Mouse (Mus musculus): ENCODE data around the gene Mgat5b. TPM values are rescaled to one million over a fixed set of nuclear protein-coding genes. Genes with fewer than 3 reads are reported as not detected.
A peak's percentile ranks its signal among the peaks of the same experiment; 100 is the strongest.
"Not testable (repeated sequence)": the region's sequence is repeated elsewhere in the genome, so short reads cannot be mapped to it uniquely, and the experiment has no call there.

The Mgat5b gene
- polyA plus RNA-seq, 1 experiment from 2014 or later, result 0.27 TPM

- Histone ChIP-seq H3K4me3 (ENCODE audit: low read depth, low read length) (no peak overlapping the region), H3K4me2 (no peak overlapping the region), H3K4me1 (replicated peaks; ENCODE audit: control insufficient read depth, insufficient read depth, low read length) (peaks cover 3% of the 10 kb centered on the region; the same call in 1 of the 2 replicates), H3K36me3 (ENCODE audit: control insufficient read depth, insufficient read depth, low read length) (no peaks in the 10 kb centered on the region), H3K27ac (ENCODE audit: low read depth, low read length) (no peak overlapping the region), H3K9me3 (ENCODE audit: control insufficient read depth, low read length) (no peaks in the 10 kb centered on the region), H3K27me3 (replicated peaks; ENCODE audit: control insufficient read depth, insufficient read depth, low read length) (peaks cover 3% of the 10 kb centered on the region), H3K9ac (ENCODE audit: low read depth, low read length) (no peak overlapping the region)
- DNase-seq (ENCODE audit: low spot score), result no peak
- WGBS, result 78% methylated on average over 10 of the region's 10 CpGs
- no peak for ATAC-seq (replicated peaks; ENCODE audit: low FRiP score)
Measured at GRCm38 (mm10) chr11:116882446-116882845, 36.2 kb upstream of the Mgat5b start.

DNA sequence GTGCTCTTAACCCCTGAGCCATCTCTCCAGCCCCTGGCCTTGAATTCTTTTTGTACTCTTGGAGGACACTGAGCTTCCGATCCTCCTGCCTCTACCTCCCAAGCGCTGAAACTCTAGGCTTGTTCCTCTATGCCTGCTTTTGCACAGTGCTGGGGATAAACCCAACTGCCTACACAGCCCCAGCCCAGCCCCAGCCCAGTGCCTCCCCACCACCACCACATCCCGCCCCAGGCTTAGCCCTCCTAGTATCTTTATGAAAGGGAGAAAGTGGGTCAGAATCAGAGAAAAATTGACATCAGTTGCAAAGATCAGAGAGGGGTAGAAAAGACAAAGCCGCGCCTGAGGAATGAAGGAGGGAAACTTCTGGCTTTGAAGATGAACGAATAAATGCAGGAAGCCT lies 34.6 kb upstream of the Mgat5b start:
- 75% methylated on average over 6 of the region's 6 CpGs for WGBS
- Histone ChIP-seq H3K27me3 (replicated peaks; ENCODE audit: control insufficient read depth, insufficient read depth, low read length) (peaks cover 3% of the 10 kb centered on the region), H3K36me3 (ENCODE audit: control insufficient read depth, insufficient read depth, low read length) (no peaks in the 10 kb centered on the region), H3K9me3 (ENCODE audit: control insufficient read depth, low read length) (no peaks in the 10 kb centered on the region), H3K4me1 (replicated peaks; ENCODE audit: control insufficient read depth, insufficient read depth, low read length) (peaks cover 3% of the 10 kb centered on the region; the same call in 1 of the 2 replicates), H3K4me3 (ENCODE audit: low read depth, low read length) (no peak overlapping the region), H3K27ac (ENCODE audit: low read depth, low read length) (no peak overlapping the region), H3K4me2 (no peak overlapping the region), H3K9ac (ENCODE audit: low read depth, low read length) (no peak overlapping the region)
- no peak for DNase-seq (ENCODE audit: low spot score)
- no peak for ATAC-seq (replicated peaks; ENCODE audit: low FRiP score)

GRCm38 (mm10) chr11:116885275-116886151 lies 33.1 kb upstream of the Mgat5b start:
- Histone ChIP-seq H3K9me3 (ENCODE audit: control insufficient read depth, low read length) (no peaks in the 10 kb centered on the region), H3K4me1 (replicated peaks; ENCODE audit: control insufficient read depth, insufficient read depth, low read length) (peaks cover 3% of the 10 kb centered on the region; the same call in 1 of the 2 replicates), H3K27me3 (replicated peaks; ENCODE audit: control insufficient read depth, insufficient read depth, low read length) (peaks cover 5% of the 10 kb centered on the region), H3K4me2 (peak overlapping the region; percentile 54), H3K4me3 (ENCODE audit: low read depth, low read length) (peak overlapping the region; percentile 17; the same call in 1 of the 2 replicates), H3K27ac (ENCODE audit: low read depth, low read length) (no peak overlapping the region), H3K9ac (ENCODE audit: low read depth, low read length) (no peak overlapping the region), H3K36me3 (ENCODE audit: control insufficient read depth, insufficient read depth, low read length) (no peaks in the 10 kb centered on the region)
- ATAC-seq (replicated peaks; ENCODE audit: low FRiP score) (no peak), DNase-seq (ENCODE audit: low spot score) (peak; percentile 69)
- 9% methylated on average over 27 of the region's 28 CpGs for WGBS

DNA sequence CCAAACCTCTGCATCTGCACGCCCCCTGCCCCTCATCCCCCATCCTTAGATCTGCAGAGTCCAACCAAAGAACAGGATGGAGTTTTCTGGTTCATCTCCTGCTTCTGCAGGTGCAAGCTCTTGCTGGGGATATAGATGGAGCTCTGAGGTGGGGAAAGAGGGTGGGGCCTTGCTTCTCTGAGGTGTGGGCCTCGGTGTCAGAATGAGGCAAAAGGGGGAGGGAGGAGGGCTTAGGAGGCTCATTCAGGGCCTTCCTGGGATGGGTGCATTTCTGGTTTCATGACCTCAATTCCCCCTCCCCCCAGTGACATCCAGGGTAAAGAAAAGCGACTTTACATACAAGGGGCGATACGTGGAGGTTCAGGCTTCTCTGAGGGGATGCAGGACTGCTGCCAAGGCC lies 31.5 kb upstream of the Mgat5b start:
- H3K9me3 ChIP-seq (ENCODE audit: control insufficient read depth, low read length), result no peaks in the 10 kb centered on the region
- H3K27ac ChIP-seq (ENCODE audit: low read depth, low read length), result no peak overlapping the region
- peaks cover 3% of the 10 kb centered on the region; the same call in 1 of the 2 replicates for H3K4me1 ChIP-seq (replicated peaks; ENCODE audit: control insufficient read depth, insufficient read depth, low read length)
- H3K4me3 ChIP-seq (ENCODE audit: low read depth, low read length), result no peak overlapping the region
- DNase-seq (ENCODE audit: low spot score), result no peak
- no peaks in the 10 kb centered on the region for H3K36me3 ChIP-seq (ENCODE audit: control insufficient read depth, insufficient read depth, low read length)
- H3K27me3 ChIP-seq (replicated peaks; ENCODE audit: control insufficient read depth, insufficient read depth, low read length), result peaks cover 8% of the 10 kb centered on the region
- ATAC-seq (replicated peaks; ENCODE audit: low FRiP score), result no peak
- no peak overlapping the region for H3K9ac ChIP-seq (ENCODE audit: low read depth, low read length)
- WGBS, result 55% methylated on average over 5 of the region's 5 CpGs
- H3K4me2 ChIP-seq, result no peak overlapping the region

- WGBS, result 72% methylated on average over 19 of the region's 19 CpGs
- ATAC-seq (replicated peaks; ENCODE audit: low FRiP score), result no peak
- no peak for DNase-seq (ENCODE audit: low spot score)
Measured at GRCm38 (mm10) chr11:116893532-116894442, 24.9 kb upstream of the Mgat5b start.

GRCm38 (mm10) chr11:116895402-116895801 lies 23.3 kb upstream of the Mgat5b start:
- H3K4me1 ChIP-seq (replicated peaks; ENCODE audit: control insufficient read depth, insufficient read depth, low read length), result no peaks in the 10 kb centered on the region
- no peak overlapping the region for H3K4me2 ChIP-seq
- WGBS, result 82% methylated on average over 3 of the region's 3 CpGs
- no peak overlapping the region for H3K9ac ChIP-seq (ENCODE audit: low read depth, low read length)
- ATAC-seq (replicated peaks; ENCODE audit: low FRiP score) (no peak), DNase-seq (ENCODE audit: low spot score) (no peak)
- H3K9me3 ChIP-seq (ENCODE audit: control insufficient read depth, low read length), result no peaks in the 10 kb centered on the region
- no peak overlapping the region for H3K27ac ChIP-seq (ENCODE audit: low read depth, low read length)
- H3K27me3 ChIP-seq (replicated peaks; ENCODE audit: control insufficient read depth, insufficient read depth, low read length), result peaks cover 3% of the 10 kb centered on the region; the same call in 1 of the 2 replicates
- H3K36me3 ChIP-seq (ENCODE audit: control insufficient read depth, insufficient read depth, low read length), result no peaks in the 10 kb centered on the region
- no peak overlapping the region for H3K4me3 ChIP-seq (ENCODE audit: low read depth, low read length)

More at GRCm38 (mm10) chr11:116893532-116894442, 24.9 kb upstream of the Mgat5b start:
- Histone ChIP-seq H3K27me3 (replicated peaks; ENCODE audit: control insufficient read depth, insufficient read depth, low read length) (peaks cover 5% of the 10 kb centered on the region; the same call in 1 of the 2 replicates), H3K36me3 (ENCODE audit: control insufficient read depth, insufficient read depth, low read length) (no peaks in the 10 kb centered on the region), H3K9ac (ENCODE audit: low read depth, low read length) (no peak overlapping the region), H3K4me3 (ENCODE audit: low read depth, low read length) (no peak overlapping the region), H3K9me3 (ENCODE audit: control insufficient read depth, low read length) (no peaks in the 10 kb centered on the region), H3K4me1 (replicated peaks; ENCODE audit: control insufficient read depth, insufficient read depth, low read length) (no peaks in the 10 kb centered on the region), H3K4me2 (no peak overlapping the region), H3K27ac (ENCODE audit: low read depth, low read length) (no peak overlapping the region)

GRCm38 (mm10) chr11:116899247-116899646 lies 19.4 kb upstream of the Mgat5b start:
- 90% methylated on average over 12 of the region's 12 CpGs for WGBS
- Histone ChIP-seq H3K27ac (ENCODE audit: low read depth, low read length) (no peak overlapping the region), H3K27me3 (replicated peaks; ENCODE audit: control insufficient read depth, insufficient read depth, low read length) (peaks cover 5% of the 10 kb centered on the region; the same call in 1 of the 2 replicates), H3K36me3 (ENCODE audit: control insufficient read depth, insufficient read depth, low read length) (no peaks in the 10 kb centered on the region), H3K9ac (ENCODE audit: low read depth, low read length) (no peak overlapping the region), H3K4me1 (replicated peaks; ENCODE audit: control insufficient read depth, insufficient read depth, low read length) (no peaks in the 10 kb centered on the region), H3K9me3 (ENCODE audit: control insufficient read depth, low read length) (no peaks in the 10 kb centered on the region), H3K4me2 (no peak overlapping the region), H3K4me3 (ENCODE audit: low read depth, low read length) (no peak overlapping the region)
- no peak for ATAC-seq (replicated peaks; ENCODE audit: low FRiP score)
- no peak for DNase-seq (ENCODE audit: low spot score)

GRCm38 (mm10) chr11:116902588-116902987 lies 16.1 kb upstream of the Mgat5b start:
- not testable (repeated sequence) for H3K4me3 ChIP-seq (ENCODE audit: low read depth, low read length); ATAC-seq (replicated peaks; ENCODE audit: low FRiP score); DNase-seq (ENCODE audit: low spot score); H3K9ac ChIP-seq (ENCODE audit: low read depth, low read length); H3K36me3 ChIP-seq (ENCODE audit: control insufficient read depth, insufficient read depth, low read length); H3K9me3 ChIP-seq (ENCODE audit: control insufficient read depth, low read length); H3K4me2 ChIP-seq; H3K27ac ChIP-seq (ENCODE audit: low read depth, low read length); H3K4me1 ChIP-seq (replicated peaks; ENCODE audit: control insufficient read depth, insufficient read depth, low read length)
- WGBS, result 87% methylated on average over 10 of the region's 10 CpGs
- peaks cover 22% of the 10 kb centered on the region for H3K27me3 ChIP-seq (replicated peaks; ENCODE audit: control insufficient read depth, insufficient read depth, low read length)

Measured in liver, embryonic 11.5 days (tissue).